Mouse (Mus musculus): ENCODE results near the gene Pde4b. TPM values are rescaled to one million over a fixed set of nuclear protein-coding genes. Genes with fewer than 3 reads are reported as not detected.

The Pde4b gene
- total and polyA plus RNA-seq, 2 experiments, result 8.0 to 10.7 TPM

DNA sequence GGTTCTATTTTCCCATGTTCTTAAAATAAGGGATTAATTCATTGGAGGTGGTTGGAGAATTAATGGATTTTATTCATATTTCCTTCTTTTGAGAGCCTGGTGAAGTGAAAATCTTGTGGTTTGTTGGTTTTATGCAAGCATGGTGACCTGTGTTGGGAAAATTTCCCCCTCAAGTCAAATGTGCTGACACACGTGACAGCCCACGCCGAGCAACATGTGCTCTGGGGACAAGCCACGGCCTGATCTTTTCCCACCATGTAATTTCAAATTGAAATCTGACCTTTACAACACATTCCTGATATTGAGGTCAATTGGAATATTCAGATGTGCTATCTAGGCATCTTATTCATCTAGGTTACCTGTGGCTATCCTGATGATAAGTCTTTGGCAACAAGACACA is 443.5 kb downstream of the Pde4b start:
- H3K79me2 ChIP-seq (ENCODE audit: control insufficient read depth, insufficient read depth, low read length), result no peaks in the 10 kb centered on the region
- 94% methylated on average over 4 of the region's 4 CpGs for WGBS
- H3K27me3 ChIP-seq (ENCODE audit: control insufficient read depth, insufficient read depth, low read length), result no peaks in the 10 kb centered on the region

DNA sequence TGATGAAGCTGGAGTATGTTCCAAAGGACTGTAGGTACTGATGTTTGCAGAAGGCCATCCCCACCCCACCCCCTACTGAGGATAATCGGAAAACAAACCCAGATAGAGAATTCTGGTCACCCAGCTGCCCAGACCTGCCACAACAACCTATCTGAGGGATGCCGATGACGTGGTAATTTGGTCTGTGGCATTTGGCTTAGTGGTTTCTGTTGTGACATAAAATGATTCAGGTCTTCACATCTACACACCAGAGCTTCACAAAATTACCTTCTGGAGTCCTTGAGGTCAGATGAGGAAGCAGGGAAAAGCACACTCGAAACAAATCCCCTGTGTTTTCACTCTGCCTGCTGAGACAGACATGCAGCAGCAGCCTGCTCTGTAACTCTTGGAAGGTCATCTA is 444.4 kb downstream of the Pde4b start:
- Histone ChIP-seq H3K27me3 (ENCODE audit: control insufficient read depth, insufficient read depth, low read length) (no peaks in the 10 kb centered on the region), H3K4me1 (ENCODE audit: control insufficient read depth, insufficient read depth, low read length) (no peaks in the 10 kb centered on the region), H3K27ac (replicated peaks; ENCODE audit: insufficient read depth, low read depth, low read length) (no peak overlapping the region), H3K36me3 (ENCODE audit: control insufficient read depth, insufficient read depth, low read length) (no peaks in the 10 kb centered on the region), H3K4me3 (ENCODE audit: insufficient read depth, low read depth, low read length) (no peak overlapping the region), H3K79me2 (ENCODE audit: control insufficient read depth, insufficient read depth, low read length) (no peaks in the 10 kb centered on the region), H3K9ac (ENCODE audit: low read depth, low read length) (no peak overlapping the region)
- TF ChIP-seq POLR2A (IDR thresholded peaks at IDR 0.05; ENCODE audit: extremely low read depth, insufficient read depth, low read length), result no peak
- TF ChIP-seq CTCF (IDR thresholded peaks at IDR 0.05; ENCODE audit: low read depth, low read length), result no peak
- DNase-seq (ENCODE audit: extremely low read depth, low read depth, low spot score), result no peak
- WGBS, result 72% methylated on average over 4 of the region's 4 CpGs

More for the DNA sequence above, 443.5 kb downstream of the Pde4b start:
- H3K27ac ChIP-seq (replicated peaks; ENCODE audit: insufficient read depth, low read depth, low read length), result no peak overlapping the region
- no peaks in the 10 kb centered on the region for H3K4me1 ChIP-seq (ENCODE audit: control insufficient read depth, insufficient read depth, low read length)
- no peak overlapping the region for H3K4me3 ChIP-seq (ENCODE audit: insufficient read depth, low read depth, low read length)
- DNase-seq (ENCODE audit: extremely low read depth, low read depth, low spot score), result no peak
- no peaks in the 10 kb centered on the region for H3K36me3 ChIP-seq (ENCODE audit: control insufficient read depth, insufficient read depth, low read length)
- TF ChIP-seq CTCF (IDR thresholded peaks at IDR 0.05; ENCODE audit: low read depth, low read length) (no peak), POLR2A (IDR thresholded peaks at IDR 0.05; ENCODE audit: extremely low read depth, insufficient read depth, low read length) (no peak)
- no peak overlapping the region for H3K9ac ChIP-seq (ENCODE audit: low read depth, low read length)

DNA sequence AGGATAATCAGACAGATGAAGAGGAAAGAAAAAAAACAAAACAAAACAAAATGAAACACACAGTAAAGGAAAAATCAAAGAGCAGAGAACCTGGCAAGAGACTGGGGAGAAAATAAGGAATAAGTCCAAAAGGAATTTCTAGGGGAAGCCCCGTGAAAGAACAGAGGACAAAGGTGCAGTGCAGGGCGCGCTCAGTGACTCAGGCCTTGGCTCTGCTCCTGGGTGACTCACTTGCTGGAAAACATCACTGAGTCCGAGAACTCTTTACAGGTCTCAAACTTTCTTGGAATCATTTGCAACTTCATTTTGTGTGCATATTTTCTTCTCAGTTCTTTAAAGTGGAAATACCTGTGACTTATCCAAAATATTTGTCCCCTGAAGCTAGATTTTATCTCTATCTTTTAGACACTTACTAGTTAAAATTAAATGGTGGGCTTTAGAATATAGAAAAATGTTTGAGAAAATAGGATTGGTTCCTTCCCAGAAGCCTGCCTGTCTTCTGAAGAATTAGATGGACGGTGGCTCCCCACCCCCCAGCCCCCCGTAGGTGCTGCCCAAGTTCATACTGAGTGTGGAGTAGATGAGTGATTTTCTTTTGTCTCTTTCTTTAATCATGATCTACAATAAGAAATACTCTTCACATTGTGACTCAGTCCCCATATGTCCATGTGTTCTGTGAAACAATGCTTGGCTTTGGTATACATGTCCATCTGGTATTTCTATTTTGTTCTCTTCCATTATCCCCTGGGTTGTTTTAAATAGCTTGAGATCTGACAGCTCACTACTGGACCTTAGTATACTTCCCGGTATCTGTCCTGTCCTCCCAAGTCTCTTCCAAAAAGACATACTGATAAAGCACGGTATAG is 446.1 kb downstream of the Pde4b start:
- 45% methylated on average over 8 of the region's 8 CpGs for WGBS
- TF ChIP-seq POLR2A (IDR thresholded peaks at IDR 0.05; ENCODE audit: extremely low read depth, insufficient read depth, low read length) (no peak), CTCF (IDR thresholded peaks at IDR 0.05; ENCODE audit: low read depth, low read length) (no peak)
- Histone ChIP-seq H3K36me3 (ENCODE audit: control insufficient read depth, insufficient read depth, low read length) (no peaks in the 10 kb centered on the region), H3K4me1 (ENCODE audit: control insufficient read depth, insufficient read depth, low read length) (no peaks in the 10 kb centered on the region), H3K4me3 (ENCODE audit: insufficient read depth, low read depth, low read length) (no peak overlapping the region), H3K27ac (replicated peaks; ENCODE audit: insufficient read depth, low read depth, low read length) (no peak overlapping the region), H3K79me2 (ENCODE audit: control insufficient read depth, insufficient read depth, low read length) (no peaks in the 10 kb centered on the region), H3K9ac (ENCODE audit: low read depth, low read length) (no peak overlapping the region), H3K27me3 (ENCODE audit: control insufficient read depth, insufficient read depth, low read length) (no peaks in the 10 kb centered on the region)
- DNase-seq (ENCODE audit: extremely low read depth, low read depth, low spot score), result peak; percentile 82

- Histone ChIP-seq H3K27me3 (ENCODE audit: control insufficient read depth, insufficient read depth, low read length) (no peaks in the 10 kb centered on the region), H3K27ac (replicated peaks; ENCODE audit: insufficient read depth, low read depth, low read length) (no peak overlapping the region), H3K79me2 (ENCODE audit: control insufficient read depth, insufficient read depth, low read length) (no peaks in the 10 kb centered on the region), H3K36me3 (ENCODE audit: control insufficient read depth, insufficient read depth, low read length) (no peaks in the 10 kb centered on the region), H3K9ac (ENCODE audit: low read depth, low read length) (no peak overlapping the region), H3K4me1 (ENCODE audit: control insufficient read depth, insufficient read depth, low read length) (no peaks in the 10 kb centered on the region), H3K4me3 (ENCODE audit: insufficient read depth, low read depth, low read length) (no peak overlapping the region)
- WGBS, result 89% methylated on average over 5 of the region's 5 CpGs
- no peak for DNase-seq (ENCODE audit: extremely low read depth, low read depth, low spot score)
- TF ChIP-seq CTCF (IDR thresholded peaks at IDR 0.05; ENCODE audit: low read depth, low read length) (no peak), POLR2A (IDR thresholded peaks at IDR 0.05; ENCODE audit: extremely low read depth, insufficient read depth, low read length) (no peak)
Measured at GRCm38 (mm10) chr4:102534049-102534730, 446.8 kb downstream of the Pde4b start.

GRCm38 (mm10) chr4:102535886-102536285 is 448.5 kb downstream of the Pde4b start:
- Histone ChIP-seq H3K9ac (ENCODE audit: low read depth, low read length) (no peak overlapping the region), H3K79me2 (ENCODE audit: control insufficient read depth, insufficient read depth, low read length) (no peaks in the 10 kb centered on the region), H3K36me3 (ENCODE audit: control insufficient read depth, insufficient read depth, low read length) (no peaks in the 10 kb centered on the region), H3K27me3 (ENCODE audit: control insufficient read depth, insufficient read depth, low read length) (no peaks in the 10 kb centered on the region), H3K27ac (replicated peaks; ENCODE audit: insufficient read depth, low read depth, low read length) (no peak overlapping the region), H3K4me1 (ENCODE audit: control insufficient read depth, insufficient read depth, low read length) (no peaks in the 10 kb centered on the region), H3K4me3 (ENCODE audit: insufficient read depth, low read depth, low read length) (no peak overlapping the region)
- no peak for DNase-seq (ENCODE audit: extremely low read depth, low read depth, low spot score)
- 81% methylated on average over 3 of the region's 3 CpGs for WGBS
- no peak for TF ChIP-seq POLR2A (IDR thresholded peaks at IDR 0.05; ENCODE audit: extremely low read depth, insufficient read depth, low read length)
- no peak for TF ChIP-seq CTCF (IDR thresholded peaks at IDR 0.05; ENCODE audit: low read depth, low read length)
